Mouse (Mus musculus) G1E (cell line): ENCODE measurements around the gene Fcer2a.

Experiments
- CTCF ChIP-seq: IDR thresholded peaks from 2 replicates; pipeline ENCODE4 v1.5.1; 2012; ENCODE audit warnings: low read depth, low read length, inconsistent platforms, mixed read lengths
- GATA1 ChIP-seq: IDR thresholded peaks from 2 replicates; pipeline ENCODE4 v1.6.1; 2012; ENCODE audit warnings: borderline replicate concordance, low read length, inconsistent platforms, mixed read lengths
- GATA2 ChIP-seq: IDR thresholded peaks from 2 replicates; pipeline ENCODE4 v1.6.1; 2012; ENCODE audit warnings: low read depth, low read length, inconsistent platforms, borderline replicate concordance
- POLR2AphosphoS5 ChIP-seq: IDR thresholded peaks from 2 replicates; pipeline ENCODE4 v1.6.1; 2012; ENCODE audit warnings: low read depth, low read length, inconsistent platforms; ENCODE audit not compliant: insufficient replicate concordance
- TAL1 ChIP-seq: conservative IDR thresholded peaks from 2 replicates; pipeline ENCODE4 v1.6.1; 2012; ENCODE audit warnings: low read depth, low read length, inconsistent platforms, mixed read lengths

DNA sequence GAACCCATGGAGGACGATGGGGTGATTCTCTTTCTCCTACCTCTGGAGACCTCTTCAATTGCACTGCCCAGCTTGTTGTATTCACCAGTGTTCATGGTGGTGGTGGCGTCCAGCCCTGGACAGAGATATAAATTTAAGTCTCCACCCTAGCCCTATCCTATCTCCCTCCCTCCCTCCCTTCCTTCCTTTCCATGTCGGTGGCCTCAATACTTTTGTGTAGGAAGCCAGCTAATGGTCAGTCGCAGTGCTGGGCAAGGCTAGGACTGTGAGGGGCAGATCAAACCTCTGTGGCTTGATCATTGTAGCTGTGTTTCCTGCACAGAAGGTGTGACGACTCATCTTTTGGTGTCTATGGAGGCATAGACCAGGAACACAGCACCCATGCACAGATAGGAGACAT lies 26.6 kb upstream of the Fcer2a start, which contains the start of gene Clec4g:
- TF ChIP-seq CTCF: no peak
- TF ChIP-seq TAL1: no peak
- TF ChIP-seq GATA1: no peak
- no peak for TF ChIP-seq POLR2AphosphoS5
- no peak for TF ChIP-seq GATA2
